Mouse (Mus musculus) heart, adult 10 weeks (tissue): ENCODE data around the gene March8. TPM values are rescaled to one million over a fixed set of nuclear protein-coding genes. Genes with fewer than 3 reads are reported as not detected.

Experiments used
- polyA plus RNA-seq: library from polyadenylated mRNA; stranded (reverse); fragments of 350-450 nt; fragmentation: Illumina TruSeq; extraction: RNeasy Lipid Tissue Mini Kit (QIAGEN cat#74804); gene quantifications from one replicate; pipeline ENCODE4 v1.2.3, GENCODE M21; 2014; ENCODE audit warnings: low read depth, low replicate concordance

March8 gene
- 48.6 TPM for polyA plus RNA-seq

GRCm38 (mm10) chr6:116337835-116338501 lies at the start of gene March8:
Gene March8 (plus strand): TSS chr6:116338024.

Other genes with a start within 250 kb of the March8 start
- gene Tmcc1, start 144.5 kb upstream of the March8 start, polyA plus RNA-seq = 26.9 TPM
- gene Washc2, start 130.0 kb upstream of the March8 start, polyA plus RNA-seq = 22.8 TPM
- gene Zfand4, start 73.8 kb upstream of the March8 start, polyA plus RNA-seq = 6.0 TPM
- 10.1 TPM for gene Alox5, start 123.2 kb downstream of the March8 start, polyA plus RNA-seq
- gene Olfr211, start 151.1 kb downstream of the March8 start, polyA plus RNA-seq = not detected
- gene Olfr212, start 168.5 kb downstream of the March8 start, polyA plus RNA-seq = not detected
- gene Olfr213, start 200.4 kb downstream of the March8 start, polyA plus RNA-seq = not detected
- not detected for gene Gm5580, start 213.1 kb downstream of the March8 start, polyA plus RNA-seq
- not detected for gene Olfr214, start 216.2 kb downstream of the March8 start, polyA plus RNA-seq
- not detected for gene Olfr215, start 246.2 kb downstream of the March8 start, polyA plus RNA-seq